Mouse (Mus musculus) sigmoid colon, adult 10 weeks (tissue): Measurements from ENCODE around the gene Olfr1291-ps1. TPM values are rescaled to one million over a fixed set of nuclear protein-coding genes. Genes with fewer than 3 reads are reported as not detected.

Experiments
- polyA plus RNA-seq: library from polyadenylated mRNA; stranded (reverse); fragments of 350-450 nt; fragmentation: Illumina TruSeq; extraction: RNeasy Lipid Tissue Mini Kit (QIAGEN cat#74804); gene quantifications from one replicate; pipeline ENCODE4 v1.2.3, GENCODE M21; 2014; ENCODE audit warnings: low read depth, low replicate concordance

Gene Olfr1291-ps1
- not detected for polyA plus RNA-seq

DNA sequence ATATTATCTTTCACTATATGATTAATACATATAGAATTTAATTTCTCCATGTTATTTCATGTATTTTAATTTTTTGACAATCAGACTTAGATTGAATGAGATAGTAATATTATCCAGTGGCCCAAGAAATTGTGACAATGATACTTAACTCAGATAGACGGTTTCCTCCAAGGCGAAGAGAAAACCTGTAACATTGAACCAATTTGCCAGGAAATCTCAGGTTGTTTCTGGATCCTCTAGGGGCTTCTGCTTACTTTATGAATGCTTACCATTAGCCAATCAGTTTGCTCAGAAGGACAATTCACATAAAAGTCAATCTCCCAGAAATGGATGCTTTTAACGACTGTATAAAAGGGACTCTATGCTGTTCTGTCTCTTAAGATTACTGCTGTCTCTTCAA is at the start of gene Olfr1291-ps1:
Gene Olfr1291-ps1 (plus strand): TSS at position 301 of the 400 bp plus-strand sequence.

DNA sequence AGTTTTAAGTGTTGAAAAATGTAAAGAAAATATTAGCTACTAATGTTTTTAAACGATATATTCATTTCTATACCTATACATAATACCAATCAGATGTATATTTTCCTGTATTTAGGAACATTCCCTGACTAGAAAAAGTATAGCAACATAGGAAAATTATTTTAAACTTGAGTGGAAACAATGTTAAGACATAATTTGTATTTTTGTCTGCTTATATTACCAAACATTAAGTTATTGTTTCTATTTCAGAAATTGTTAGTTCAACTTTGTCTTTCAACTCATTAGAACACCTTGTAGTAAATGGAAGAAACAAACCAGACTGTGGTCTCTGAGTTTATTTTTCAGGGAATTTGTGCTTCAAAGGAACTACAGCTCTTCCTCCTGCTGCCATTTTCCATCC is 48.1 kb upstream of the Olfr1291-ps1 start, which contains the start of gene Olfr1287:
Gene Olfr1287 (plus strand): TSS at position 301 of the 400 bp plus-strand sequence.

DNA sequence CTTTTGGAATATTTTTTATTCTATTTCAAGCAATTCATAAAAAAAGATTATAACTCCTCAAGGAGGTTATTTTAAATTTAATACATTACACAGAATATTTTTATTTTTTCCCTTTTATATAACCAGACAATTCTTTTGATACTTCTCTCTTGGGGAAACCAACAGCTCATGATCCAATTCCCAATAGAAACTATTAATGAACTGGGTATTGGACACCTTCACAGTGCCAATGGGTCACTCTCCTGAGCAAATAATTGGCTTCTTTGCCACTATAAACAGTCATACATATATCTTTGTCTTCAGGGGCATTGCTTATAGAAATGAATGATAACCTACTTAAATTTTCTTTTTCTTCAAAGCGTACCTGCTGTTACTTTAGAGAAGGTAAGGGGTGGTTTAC is 23.2 kb upstream of the Olfr1291-ps1 start, which contains the start of gene Olfr1288:
Gene Olfr1288 (plus strand): TSS at position 301 of the 400 bp plus-strand sequence.

DNA sequence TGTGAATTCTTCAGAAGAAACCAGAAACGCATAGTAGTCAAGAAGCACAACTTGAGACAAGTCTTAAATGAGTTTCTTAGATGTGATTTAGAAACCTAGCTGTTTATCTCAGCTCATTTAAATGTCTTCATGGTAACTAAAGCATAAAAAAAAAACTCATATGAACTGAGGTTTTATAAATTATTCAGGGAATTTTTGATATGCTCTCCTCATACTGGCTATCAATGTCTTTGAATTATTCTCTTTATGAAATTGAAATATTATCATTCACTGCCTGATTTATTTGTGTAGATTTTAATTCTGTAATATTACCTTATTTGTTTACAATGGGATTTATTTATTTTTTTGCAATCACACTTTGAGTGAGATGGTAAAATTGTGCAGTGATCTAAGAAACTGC is 16.5 kb upstream of the Olfr1291-ps1 start, which contains the start of gene Olfr1289:
Gene Olfr1289 (plus strand): TSS at position 301 of the 400 bp plus-strand sequence.

DNA sequence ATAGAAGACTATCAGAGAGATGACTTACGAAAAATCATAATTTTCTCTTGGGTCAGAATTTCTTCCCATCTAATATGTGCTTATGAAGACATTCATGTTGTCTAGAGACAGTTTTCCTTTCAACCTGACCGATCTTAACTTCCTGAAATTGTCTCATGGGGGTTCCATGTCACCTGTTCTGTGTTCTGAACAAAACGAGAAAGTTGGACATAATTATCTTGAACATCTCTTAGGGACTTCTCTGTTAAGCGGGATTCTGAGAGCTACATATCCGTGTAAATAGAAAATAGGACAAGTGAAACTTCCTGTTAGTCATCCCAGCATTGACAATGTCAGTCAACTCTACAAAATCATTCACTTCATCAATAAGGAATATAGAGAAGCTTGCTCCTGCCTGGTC is 3.3 kb upstream of the Olfr1291-ps1 start, which contains the start of gene Olfr1290:
Gene Olfr1290 (minus strand): TSS at position 101 of the 400 bp plus-strand sequence.

DNA sequence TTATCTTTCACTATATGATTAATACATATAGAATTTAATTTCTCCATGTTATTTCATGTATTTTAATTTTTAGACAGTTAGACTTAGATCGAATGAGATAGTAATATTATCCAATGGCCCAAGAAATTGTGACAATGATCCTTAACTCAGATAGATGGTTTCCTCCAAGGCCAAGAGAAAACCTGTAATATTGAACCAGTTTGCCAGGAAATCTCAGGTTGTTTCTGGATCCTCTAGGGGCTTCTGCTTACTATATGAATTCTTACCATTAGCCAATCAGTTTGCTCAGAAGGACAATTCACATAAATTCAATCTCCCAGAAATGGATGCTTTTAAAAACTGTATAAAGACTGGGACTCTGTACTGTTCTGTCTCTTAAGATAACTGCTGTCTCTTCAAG is 27.9 kb downstream of the Olfr1291-ps1 start, which contains the start of gene Olfr1293-ps:
Gene Olfr1293-ps (plus strand): TSS at position 301 of the 400 bp plus-strand sequence.

DNA sequence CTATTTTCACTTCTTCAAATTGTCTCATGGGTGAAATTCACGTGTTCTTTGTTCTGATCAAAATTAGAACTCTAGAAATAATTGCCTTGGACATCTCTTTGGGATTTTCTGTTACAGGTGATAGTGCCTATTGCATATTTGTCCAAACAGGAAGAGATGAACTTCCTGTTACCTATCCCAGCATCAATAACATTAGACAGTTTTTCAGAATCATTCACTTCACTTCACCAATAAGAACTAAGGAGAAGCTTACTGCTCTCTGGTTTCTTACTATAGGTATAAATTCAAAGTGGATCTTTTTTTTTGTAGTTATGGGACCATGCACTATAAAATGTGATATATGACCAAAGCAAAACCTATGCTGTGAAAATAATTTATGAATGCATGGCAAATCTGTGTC is 43.2 kb downstream of the Olfr1291-ps1 start, which contains the start of gene Olfr1294:
Gene Olfr1294 (minus strand): TSS at position 101 of the 400 bp plus-strand sequence.

Other genes with a start within 250 kb of the Olfr1291-ps1 start
- not detected for gene Olfr1276, start 242.7 kb upstream of the Olfr1291-ps1 start, polyA plus RNA-seq
- gene Olfr1277, start 223.1 kb upstream of the Olfr1291-ps1 start, polyA plus RNA-seq, result not detected
- not detected for gene Olfr1278, start 207.0 kb upstream of the Olfr1291-ps1 start, polyA plus RNA-seq
- gene Olfr1279, start 196.5 kb upstream of the Olfr1291-ps1 start, polyA plus RNA-seq, result not detected
- not detected for gene Olfr1280, start 183.2 kb upstream of the Olfr1291-ps1 start, polyA plus RNA-seq
- not detected for gene Olfr1281, start 170.7 kb upstream of the Olfr1291-ps1 start, polyA plus RNA-seq
- not detected for gene Olfr1282, start 161.1 kb upstream of the Olfr1291-ps1 start, polyA plus RNA-seq
- gene Olfr1283, start 130.4 kb upstream of the Olfr1291-ps1 start, polyA plus RNA-seq, result not detected
- not detected for gene Olfr1284, start 121.7 kb upstream of the Olfr1291-ps1 start, polyA plus RNA-seq
- gene Olfr1286, start 74.1 kb upstream of the Olfr1291-ps1 start, polyA plus RNA-seq, result not detected
- not detected for gene Olfr1287, start 48.0 kb upstream of the Olfr1291-ps1 start, polyA plus RNA-seq
- not detected for gene Olfr1288, start 23.1 kb upstream of the Olfr1291-ps1 start, polyA plus RNA-seq
- not detected for gene Olfr1289, start 16.4 kb upstream of the Olfr1291-ps1 start, polyA plus RNA-seq
- not detected for gene Olfr1290, start 3.4 kb upstream of the Olfr1291-ps1 start, polyA plus RNA-seq
- not detected for gene Olfr1293-ps, start 28.0 kb downstream of the Olfr1291-ps1 start, polyA plus RNA-seq
- not detected for gene Olfr1294, start 43.1 kb downstream of the Olfr1291-ps1 start, polyA plus RNA-seq
- gene Olfr1295, start 72.5 kb downstream of the Olfr1291-ps1 start, polyA plus RNA-seq, result not detected
- gene Olfr1297, start 129.3 kb downstream of the Olfr1291-ps1 start, polyA plus RNA-seq, result not detected
- gene Olfr1298, start 152.0 kb downstream of the Olfr1291-ps1 start, polyA plus RNA-seq, result not detected
- gene Olfr1299, start 164.2 kb downstream of the Olfr1291-ps1 start, polyA plus RNA-seq, result not detected